Mouse (Mus musculus) embryonic facial prominence, embryonic 10.5 days (tissue): Measurements from ENCODE around the gene Ptprn2. TPM values are rescaled to one million over a fixed set of nuclear protein-coding genes. Genes with fewer than 3 reads are reported as not detected.
A peak's percentile ranks its signal among the peaks of the same experiment; 100 is the strongest.

ENCODE experiments used
- DNase-seq: peaks from one replicate; pipeline ENCODE4 v3.0.0-alpha.2; 2017; ENCODE audit warnings: low spot score
- H3K27ac ChIP-seq: fragments of 300-500 bp; sonication (generic); replicated peaks from 2 replicates; pipeline ENCODE4 v1.5.1; 2016; ENCODE audit warnings: mild to moderate bottlenecking
- H3K27me3 ChIP-seq: fragments of 300-500 bp; sonication (generic); replicated peaks from 2 replicates; pipeline ENCODE4 v1.6.1; 2016; ENCODE audit warnings: low read depth, mild to moderate bottlenecking; ENCODE audit not compliant: poor library complexity, severe bottlenecking
- H3K36me3 ChIP-seq: fragments of 300-500 bp; sonication (generic); replicated peaks from 2 replicates; pipeline ENCODE4 v1.6.1; 2016; ENCODE audit warnings: mild to moderate bottlenecking, moderate library complexity
- H3K4me1 ChIP-seq: fragments of 300-500 bp; sonication (generic); 2 replicates; pipeline ENCODE4 v1.6.1; 2016
- H3K4me3 ChIP-seq: fragments of 300-500 bp; sonication (generic); 2 replicates; pipeline ENCODE4 v1.5.1; 2016; ENCODE audit warnings: mild to moderate bottlenecking, moderate library complexity
- H3K9me3 ChIP-seq: fragments of 300-500 bp; sonication (generic); 2 replicates; pipeline ENCODE4 v1.6.1; 2016; ENCODE audit warnings: mild to moderate bottlenecking
- WGBS: fragments of 180-500 bp; shearing (Covaris S2); methylation state at CpG from one replicate; pipeline ENCODE4 v1.1.7; 2016; 5-methylcytosine and 5-hydroxymethylcytosine counted together
- polyA plus RNA-seq: library from polyadenylated mRNA; unstranded; fragments of >200 nt; fragmentation: Nextera tagmentation; extraction: Ambion mirVana; gene quantifications from 2 replicates; pipeline ENCODE4 v1.2.1, GENCODE M21; 2016

Ptprn2 gene
- polyA plus RNA-seq, 1 experiment from 2014 or later = 1.4 TPM

DNA sequence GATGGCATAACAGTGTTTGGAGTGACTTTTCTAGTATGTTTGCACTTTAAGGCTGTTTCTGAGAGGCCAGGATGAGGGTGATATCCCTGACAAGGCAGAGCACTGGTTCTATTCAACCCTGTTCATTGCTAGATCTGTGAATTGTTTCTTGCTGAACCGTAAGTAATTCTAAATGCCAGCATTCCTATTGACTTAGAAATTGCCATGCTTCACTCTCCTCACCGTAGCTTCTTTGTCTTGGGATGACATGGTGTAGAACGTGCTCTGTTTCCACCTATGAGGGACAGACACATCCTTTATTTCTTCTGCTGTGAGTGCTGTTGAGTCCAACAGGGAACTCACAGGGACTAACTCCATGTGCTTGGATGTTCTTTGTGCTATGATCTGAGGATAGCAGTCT, 416.3 kb downstream of the Ptprn2 start:
- Histone ChIP-seq H3K36me3 (no peaks in the 10 kb centered on the region), H3K27me3 (no peaks in the 10 kb centered on the region), H3K4me1 (no peaks in the 10 kb centered on the region), H3K9me3 (no peaks in the 10 kb centered on the region), H3K4me3 (no peak overlapping the region), H3K27ac (no peak overlapping the region)
- DNase-seq = no peak
- 64% methylated on average over 3 of the region's 3 CpGs for WGBS

DNA sequence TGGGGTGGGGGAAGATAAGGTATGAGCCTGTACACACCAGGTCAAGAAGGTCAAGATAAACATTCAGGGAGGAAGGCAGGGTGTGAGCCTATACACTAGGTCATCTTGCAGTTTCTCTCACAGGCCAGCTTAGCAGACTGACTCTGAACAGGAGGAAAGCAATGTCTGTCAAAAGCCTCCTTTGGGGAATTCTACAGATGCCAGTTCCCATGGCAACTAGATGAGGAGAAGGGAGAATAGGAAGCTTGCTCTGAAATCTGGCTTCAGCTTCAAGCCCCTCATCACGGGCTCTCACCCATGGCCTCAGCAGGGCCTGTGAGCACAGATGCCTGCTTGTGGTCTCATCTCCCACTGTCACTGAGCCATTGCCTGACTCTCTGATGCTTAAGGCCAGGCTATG, 421.9 kb downstream of the Ptprn2 start:
- Histone ChIP-seq H3K4me3 (no peak overlapping the region), H3K36me3 (no peaks in the 10 kb centered on the region), H3K9me3 (no peaks in the 10 kb centered on the region), H3K4me1 (peaks cover 12% of the 10 kb centered on the region), H3K27me3 (no peaks in the 10 kb centered on the region), H3K27ac (no peak overlapping the region)
- 43% methylated on average over 1 of the region's 1 CpGs for WGBS
- no peak for DNase-seq

DNA sequence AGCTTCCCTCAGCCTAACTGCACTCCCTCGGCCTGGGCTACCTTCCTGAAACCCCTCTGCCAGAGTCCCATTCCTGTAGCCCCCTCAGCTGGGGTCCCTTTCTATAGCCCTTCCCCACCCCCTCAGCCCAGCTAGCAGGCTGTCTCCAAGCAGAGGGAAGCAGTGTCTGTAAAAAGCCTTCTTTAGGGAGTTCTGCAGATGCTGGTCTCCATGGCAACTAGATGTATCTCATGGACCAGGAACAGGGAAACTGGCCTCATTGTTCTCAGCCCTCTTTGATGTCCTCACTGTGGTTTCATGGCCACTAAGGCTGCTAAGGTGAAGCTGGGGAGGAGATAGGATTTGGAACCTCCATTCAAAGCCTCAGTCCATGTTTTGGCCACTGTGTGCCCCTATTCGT, 423.1 kb downstream of the Ptprn2 start:
- Histone ChIP-seq H3K27ac (no peak overlapping the region), H3K4me1 (peaks cover 12% of the 10 kb centered on the region), H3K4me3 (no peak overlapping the region), H3K9me3 (no peaks in the 10 kb centered on the region), H3K36me3 (no peaks in the 10 kb centered on the region), H3K27me3 (no peaks in the 10 kb centered on the region)
- 60% methylated on average over 2 of the region's 2 CpGs for WGBS
- no peak for DNase-seq

DNA sequence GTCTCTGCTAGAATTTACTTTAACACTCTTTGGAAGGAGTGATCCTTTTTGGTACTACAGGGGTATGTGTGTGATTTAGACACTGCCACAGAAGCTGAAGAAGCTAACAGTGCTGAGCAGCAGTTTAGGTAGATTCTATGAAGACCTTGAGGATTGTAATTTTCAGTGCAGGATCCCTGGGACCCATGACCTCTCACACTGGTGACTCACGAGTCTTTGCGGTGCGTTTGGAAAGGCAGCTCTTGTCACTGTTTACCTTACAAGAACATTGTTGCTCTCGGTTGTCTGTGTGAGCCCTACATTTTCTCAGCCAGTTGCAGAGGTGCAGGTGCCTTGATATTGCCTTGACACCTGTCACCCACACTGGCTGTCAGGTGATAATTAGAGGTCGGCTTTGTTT, 431.3 kb downstream of the Ptprn2 start:
- Histone ChIP-seq H3K27ac (no peak overlapping the region), H3K27me3 (no peaks in the 10 kb centered on the region), H3K36me3 (no peaks in the 10 kb centered on the region), H3K4me1 (no peaks in the 10 kb centered on the region), H3K4me3 (no peak overlapping the region), H3K9me3 (no peaks in the 10 kb centered on the region)
- no peak for DNase-seq
- 77% methylated on average over 5 of the region's 5 CpGs for WGBS

DNA sequence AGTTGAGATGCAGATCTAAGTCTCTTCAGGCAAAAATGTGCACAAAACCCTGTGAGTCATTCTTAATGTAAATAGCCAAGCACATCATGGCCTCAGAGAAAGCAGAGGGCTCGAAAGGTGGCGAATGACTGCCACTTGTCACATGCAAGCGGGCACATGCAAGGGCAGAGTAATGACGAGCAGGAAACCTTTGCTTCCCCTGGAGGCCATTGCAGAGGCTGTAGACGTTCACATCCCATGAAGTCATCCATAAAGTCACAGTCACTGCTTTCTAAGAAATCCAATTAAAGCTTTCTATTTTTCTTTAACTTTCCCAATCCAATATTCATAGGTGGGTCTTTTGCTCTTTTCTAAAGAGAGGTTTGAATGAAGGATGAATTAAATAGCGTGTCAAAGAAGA, 433.7 kb downstream of the Ptprn2 start:
- Histone ChIP-seq H3K4me1 (no peaks in the 10 kb centered on the region), H3K9me3 (no peaks in the 10 kb centered on the region), H3K4me3 (no peak overlapping the region), H3K27ac (no peak overlapping the region), H3K36me3 (no peaks in the 10 kb centered on the region), H3K27me3 (no peaks in the 10 kb centered on the region)
- 78% methylated on average over 6 of the region's 6 CpGs for whole genome bisulfite sequencing
- no peak for DNase-seq

DNA sequence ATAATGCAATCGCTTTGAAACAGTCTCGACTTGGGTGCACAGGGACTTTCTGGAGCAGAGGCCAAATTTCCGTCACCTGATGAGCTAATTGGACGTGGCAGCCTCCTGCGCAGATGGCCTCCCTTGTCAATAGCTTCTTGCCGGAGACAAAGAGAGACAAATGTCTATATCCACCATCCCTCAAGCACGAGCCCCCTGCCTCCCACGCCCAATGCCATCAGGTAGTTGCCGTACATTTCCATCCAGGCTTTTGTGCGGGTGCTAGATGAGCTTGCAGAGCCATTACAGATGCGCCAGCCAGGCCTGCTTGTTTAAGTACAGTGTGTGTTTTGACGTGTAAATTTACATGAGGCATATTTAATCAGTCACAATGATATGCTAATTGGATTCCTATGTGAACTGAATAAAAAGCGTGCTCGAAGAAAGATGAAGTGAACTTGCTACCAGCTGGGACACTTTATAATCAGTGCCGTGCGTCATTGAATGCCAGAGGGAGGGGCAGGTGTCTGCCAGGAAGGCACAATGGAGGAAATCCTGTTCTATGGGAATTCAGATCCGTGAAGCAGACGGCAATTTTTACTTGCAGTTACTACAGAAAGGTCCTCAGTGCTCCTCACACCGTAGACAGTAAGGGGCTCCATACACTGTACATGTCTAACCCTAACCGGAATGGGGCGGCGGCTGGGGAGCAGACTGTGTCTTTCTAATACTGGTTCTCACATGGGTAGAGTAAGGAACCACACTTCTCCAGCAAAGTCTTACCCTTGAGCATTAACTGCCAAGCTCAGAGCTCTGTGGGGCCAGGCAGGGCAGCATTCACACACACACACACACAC, 434.4 kb downstream of the Ptprn2 start:
- 75% methylated on average over 22 of the region's 22 CpGs for WGBS
- no peaks in the 10 kb centered on the region for H3K36me3 ChIP-seq
- H3K27me3 ChIP-seq = no peaks in the 10 kb centered on the region
- H3K9me3 ChIP-seq = no peaks in the 10 kb centered on the region
- no peak overlapping the region for H3K27ac ChIP-seq
- peak; percentile 11 for DNase-seq
- H3K4me3 ChIP-seq = no peak overlapping the region
- H3K4me1 ChIP-seq = no peaks in the 10 kb centered on the region

DNA sequence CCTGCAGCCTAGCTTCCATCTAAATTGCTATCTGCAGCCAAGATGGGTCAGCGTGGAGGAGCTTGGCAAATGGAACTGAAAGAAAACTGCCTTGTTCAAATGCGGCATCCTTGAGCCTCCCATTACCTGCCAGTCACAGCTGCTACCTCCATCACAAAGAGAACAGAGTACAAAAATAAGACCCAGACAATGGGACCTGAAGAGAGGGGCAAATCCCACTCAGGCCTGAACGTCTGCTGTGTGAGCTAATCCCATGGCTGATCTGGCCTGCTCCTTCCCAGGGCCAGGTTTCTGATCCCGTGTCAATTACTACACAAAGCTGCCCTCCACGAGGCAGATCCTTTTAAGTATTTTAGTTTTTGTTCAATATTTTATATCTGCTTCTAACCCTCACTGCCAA, 441.6 kb downstream of the Ptprn2 start:
- no peak overlapping the region for H3K27ac ChIP-seq
- no peak for DNase-seq
- H3K4me1 ChIP-seq = no peaks in the 10 kb centered on the region
- H3K36me3 ChIP-seq = no peaks in the 10 kb centered on the region
- H3K4me3 ChIP-seq = no peak overlapping the region
- 58% methylated on average over 5 of the region's 5 CpGs for WGBS
- H3K9me3 ChIP-seq = no peaks in the 10 kb centered on the region
- no peaks in the 10 kb centered on the region for H3K27me3 ChIP-seq

DNA sequence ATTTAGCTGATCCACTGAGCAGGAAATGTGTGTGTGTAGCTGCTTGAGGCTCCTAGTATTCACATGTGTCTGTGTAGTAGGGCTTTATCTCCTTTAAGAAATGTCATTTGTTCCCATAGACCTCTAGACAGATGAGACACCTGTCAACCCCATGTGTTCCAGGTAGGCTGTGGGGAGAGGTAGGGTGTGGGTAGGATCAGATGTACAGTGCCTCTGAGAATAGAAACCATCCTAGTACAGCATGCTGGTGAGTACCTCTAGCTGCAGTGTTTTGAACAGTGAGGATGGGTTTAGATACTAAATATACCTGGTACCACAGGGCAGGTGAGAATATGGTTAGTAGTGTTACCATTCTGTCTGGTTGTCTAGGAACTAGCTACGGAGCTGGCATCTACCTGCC, 442.0 kb downstream of the Ptprn2 start:
- no peaks in the 10 kb centered on the region for H3K9me3 ChIP-seq
- no peak for DNase-seq
- no peaks in the 10 kb centered on the region for H3K36me3 ChIP-seq
- H3K4me3 ChIP-seq = no peak overlapping the region
- H3K27ac ChIP-seq = no peak overlapping the region
- no peaks in the 10 kb centered on the region for H3K27me3 ChIP-seq
- 91% methylated on average over 1 of the region's 1 CpGs for WGBS
- H3K4me1 ChIP-seq = no peaks in the 10 kb centered on the region

DNA sequence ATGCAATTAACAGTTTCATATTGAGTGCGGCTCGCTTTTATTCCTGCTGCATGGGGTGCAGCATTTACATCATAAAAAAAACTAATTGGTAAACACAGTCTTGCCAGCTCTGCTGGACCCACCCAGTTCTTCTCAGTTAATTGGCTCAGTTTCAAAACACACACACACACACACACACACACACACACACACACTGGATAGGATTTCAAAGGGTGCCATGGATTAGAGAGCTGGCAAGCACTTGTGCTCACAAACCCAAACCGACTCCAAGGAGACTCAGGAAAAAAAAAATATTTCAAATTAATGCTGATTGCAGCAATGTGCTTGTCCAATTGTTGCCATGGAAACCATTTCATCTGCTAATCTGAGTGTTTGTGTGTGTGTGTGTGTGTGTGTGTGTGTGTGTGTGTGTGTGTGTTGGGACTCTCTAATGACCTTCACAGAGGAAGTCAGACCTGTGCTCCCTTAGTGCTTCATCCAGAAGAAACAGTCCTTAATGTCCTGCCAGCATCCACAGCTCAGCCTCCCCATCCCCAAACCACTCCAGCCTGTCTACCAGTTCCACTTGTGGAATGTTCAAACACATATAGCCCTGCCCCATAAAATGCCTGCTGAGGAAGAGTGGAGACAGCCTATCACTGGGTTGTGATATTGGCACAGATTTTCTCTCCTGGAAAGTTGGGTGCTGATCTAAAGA, 452.8 kb downstream of the Ptprn2 start:
- DNase-seq = no peak
- Histone ChIP-seq H3K4me3 (no peak overlapping the region), H3K27ac (no peak overlapping the region), H3K4me1 (peaks cover 3% of the 10 kb centered on the region; the same call in 1 of the 2 replicates), H3K36me3 (no peaks in the 10 kb centered on the region), H3K9me3 (no peaks in the 10 kb centered on the region), H3K27me3 (no peaks in the 10 kb centered on the region)
- WGBS = 46% methylated on average over 3 of the region's 3 CpGs

DNA sequence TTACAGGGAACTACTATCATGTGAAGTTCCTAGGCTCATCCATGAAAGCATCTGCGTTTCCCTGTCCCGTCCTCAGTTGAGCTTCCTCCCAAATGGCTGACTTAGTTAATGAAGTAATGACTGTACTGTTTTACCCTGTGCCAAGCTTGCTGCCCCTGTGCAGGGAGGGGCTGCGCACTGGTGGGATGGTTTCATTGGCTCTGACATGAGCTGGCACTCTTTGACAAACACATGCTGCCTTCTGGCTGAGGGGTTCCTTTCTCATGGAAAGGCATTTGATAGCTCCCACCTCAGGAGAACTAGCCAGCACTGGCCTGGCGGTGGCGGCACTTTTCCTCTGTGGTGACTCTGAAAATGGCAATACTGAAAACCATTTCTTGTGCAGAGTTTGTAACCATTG, 458.4 kb downstream of the Ptprn2 start:
- no peak overlapping the region for H3K27ac ChIP-seq
- H3K9me3 ChIP-seq = no peaks in the 10 kb centered on the region
- H3K4me1 ChIP-seq = peaks cover 3% of the 10 kb centered on the region; the same call in 1 of the 2 replicates
- H3K36me3 ChIP-seq = no peaks in the 10 kb centered on the region
- WGBS = 81% methylated on average over 5 of the region's 5 CpGs
- no peak for DNase-seq
- no peak overlapping the region for H3K4me3 ChIP-seq
- no peaks in the 10 kb centered on the region for H3K27me3 ChIP-seq

DNA sequence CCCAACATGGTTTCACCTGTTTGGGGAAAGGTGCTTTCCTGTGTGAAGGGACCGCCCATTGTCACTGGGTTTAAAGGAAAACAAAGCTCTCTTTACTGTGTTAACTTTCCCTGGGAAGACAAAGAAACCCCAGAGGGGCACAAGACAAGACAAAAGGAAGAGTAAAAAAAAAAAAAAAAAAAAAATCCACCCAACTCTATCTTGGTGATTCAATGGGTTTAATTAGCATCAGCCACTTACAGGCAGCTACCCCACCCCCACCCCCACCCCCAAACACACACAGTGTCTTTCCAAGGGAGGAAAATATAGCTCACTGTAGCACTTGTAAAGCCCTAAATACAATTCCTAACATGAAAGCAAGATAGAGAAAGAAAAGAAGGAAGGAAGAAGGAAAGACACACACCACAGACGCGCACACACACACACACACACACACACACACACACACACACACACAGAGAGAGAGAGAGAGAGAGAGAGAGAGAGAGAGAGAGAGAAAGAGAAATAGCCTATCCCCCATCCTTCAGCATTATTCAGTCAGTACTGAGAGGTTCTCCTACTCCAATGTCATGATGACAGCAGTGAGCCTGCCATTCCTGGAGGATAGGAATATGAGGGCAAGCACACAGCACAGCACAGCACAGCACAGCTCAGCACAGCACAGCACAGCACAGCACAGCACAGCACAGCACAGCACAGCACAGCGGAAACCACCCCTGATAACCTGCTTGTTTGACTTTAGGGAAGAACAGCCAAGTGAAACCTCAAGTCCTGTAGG, 462.8 kb downstream of the Ptprn2 start:
- WGBS = 65% methylated on average over 4 of the region's 4 CpGs
- Histone ChIP-seq H3K27me3 (no peaks in the 10 kb centered on the region), H3K27ac (no peak overlapping the region), H3K4me3 (no peak overlapping the region), H3K36me3 (no peaks in the 10 kb centered on the region), H3K4me1 (no peaks in the 10 kb centered on the region), H3K9me3 (no peaks in the 10 kb centered on the region)
- no peak for DNase-seq

DNA sequence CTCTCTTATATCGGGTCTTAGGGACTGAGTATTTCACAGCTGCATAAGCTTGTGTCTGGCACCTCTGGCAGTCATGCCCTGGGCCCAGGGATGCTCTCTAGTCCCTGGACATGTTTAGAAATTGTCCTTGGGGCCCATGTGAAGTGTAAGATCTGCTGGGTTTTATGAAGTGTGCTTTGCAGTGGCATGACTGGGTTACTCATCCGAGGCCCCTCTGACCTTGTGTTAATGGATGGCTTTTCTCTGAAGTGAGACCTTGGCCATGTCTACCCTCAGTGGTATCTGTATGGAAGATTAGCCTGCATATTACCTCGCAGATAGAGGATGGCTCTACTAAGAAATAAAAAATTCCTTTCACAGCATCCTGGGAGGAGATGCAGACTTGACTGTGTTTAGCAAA, 464.2 kb downstream of the Ptprn2 start:
- H3K4me1 ChIP-seq = no peaks in the 10 kb centered on the region
- H3K9me3 ChIP-seq = no peaks in the 10 kb centered on the region
- H3K27ac ChIP-seq = no peak overlapping the region
- no peak overlapping the region for H3K4me3 ChIP-seq
- 80% methylated on average over 3 of the region's 3 CpGs for WGBS
- no peaks in the 10 kb centered on the region for H3K27me3 ChIP-seq
- no peak for DNase-seq
- H3K36me3 ChIP-seq = no peaks in the 10 kb centered on the region
